Mouse (Mus musculus): Measurements from ENCODE around the gene 4930516K23Rik.

The 4930516K23Rik gene

DNA sequence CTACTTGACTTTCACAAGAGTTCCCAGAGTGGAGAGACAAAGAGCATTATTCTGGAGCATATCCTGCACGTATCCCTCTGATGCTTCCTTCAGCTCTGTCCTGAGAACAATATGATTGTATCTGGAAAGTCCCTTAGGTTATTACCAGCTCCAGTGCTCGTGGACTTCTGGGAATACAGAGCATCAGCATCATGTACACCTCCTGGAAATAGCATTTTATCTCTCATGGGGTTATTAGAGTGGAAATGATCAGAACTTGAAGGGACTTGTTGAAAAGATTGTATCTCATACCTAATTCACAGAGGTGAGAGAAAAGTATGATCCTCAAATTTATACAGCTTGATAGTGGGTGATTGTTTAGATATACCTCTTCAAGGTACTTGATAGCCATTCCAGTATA lies at the start of gene 4930516K23Rik:
Gene 4930516K23Rik, minus strand, starts transcription at position 101 of the 400 bp plus-strand sequence.
- DNase-seq (ENCODE audit: low spot score) = no peak

DNA sequence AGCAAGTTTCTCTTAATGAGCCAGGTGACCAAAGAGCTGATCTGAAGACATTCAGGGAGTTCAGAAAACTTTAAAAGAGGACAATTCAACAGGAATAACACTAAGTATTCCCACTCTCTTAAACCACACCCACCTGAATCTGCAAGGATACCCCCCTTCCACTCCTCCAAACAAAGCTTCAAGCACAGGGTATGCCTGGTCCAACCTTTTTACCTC lies 43.4 kb upstream of the 4930516K23Rik start, which contains the start of gene Olfr646:
Gene Olfr646, plus strand, starts transcription at position 117 of the 216 bp plus-strand sequence.
- DNase-seq (ENCODE audit: low spot score) = no peak

DNA sequence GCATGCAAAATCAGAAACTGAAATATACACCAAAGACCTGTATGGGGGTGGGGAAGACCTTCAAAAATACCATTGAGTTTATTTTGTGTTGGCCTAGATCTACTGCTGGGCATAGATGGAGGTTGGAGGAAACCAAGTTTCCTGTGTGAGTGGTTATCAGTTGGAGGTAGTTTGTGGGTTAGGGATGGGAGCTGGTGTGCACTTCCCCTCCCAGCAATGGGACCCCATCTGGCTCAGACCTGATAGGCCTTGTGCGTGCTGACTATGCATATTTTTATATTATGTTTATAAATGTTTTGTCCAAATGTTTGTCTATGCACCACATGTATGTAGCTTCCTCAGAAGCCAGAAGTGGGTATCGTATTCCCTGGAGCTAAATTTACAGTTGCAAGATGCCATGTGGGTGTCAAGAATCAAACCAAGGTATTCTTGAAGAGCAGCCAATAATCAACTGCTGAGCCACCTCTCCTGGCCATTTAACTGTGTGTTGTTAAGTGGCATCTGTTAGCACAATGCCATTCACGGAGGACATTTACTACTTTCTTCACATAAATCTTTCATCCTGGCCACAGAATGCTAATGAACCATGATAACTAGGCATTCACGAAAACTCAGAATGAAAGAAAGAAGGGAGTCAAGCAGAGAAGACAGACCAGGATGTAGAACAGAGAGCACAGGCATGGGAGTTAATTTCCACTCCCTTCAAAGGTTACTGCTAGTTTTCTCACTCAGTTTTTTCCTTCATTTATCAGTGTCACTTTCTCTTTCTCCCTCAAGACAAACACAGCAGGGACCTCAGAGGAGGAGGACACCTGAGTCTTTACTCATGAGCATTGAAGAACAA lies 42.9 kb upstream of the 4930516K23Rik start:
- DNase-seq (ENCODE audit: low spot score) = no peak

DNA sequence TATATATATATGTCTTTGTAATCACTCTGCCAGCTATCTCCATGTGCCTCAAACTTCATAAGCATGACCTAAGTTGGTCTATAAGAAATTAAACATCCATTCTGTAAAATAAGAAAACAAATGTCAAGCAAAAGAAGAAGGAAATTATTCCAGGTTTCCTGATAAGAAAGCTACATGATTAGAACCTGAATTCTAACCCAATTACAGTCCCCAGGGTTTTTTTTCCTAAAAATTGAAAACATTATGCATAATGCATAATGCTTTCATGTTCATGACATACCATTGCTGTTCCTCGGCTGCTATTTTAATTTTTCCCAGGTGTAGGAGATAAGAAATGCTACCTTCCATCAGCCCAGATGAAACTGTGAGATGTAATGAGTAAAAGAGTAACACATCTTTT lies 24.1 kb upstream of the 4930516K23Rik start, which contains the start of gene Olfr645:
Gene Olfr645, minus strand, starts transcription at position 101 of the 400 bp plus-strand sequence.
- DNase-seq (ENCODE audit: low spot score) = no peak

DNA sequence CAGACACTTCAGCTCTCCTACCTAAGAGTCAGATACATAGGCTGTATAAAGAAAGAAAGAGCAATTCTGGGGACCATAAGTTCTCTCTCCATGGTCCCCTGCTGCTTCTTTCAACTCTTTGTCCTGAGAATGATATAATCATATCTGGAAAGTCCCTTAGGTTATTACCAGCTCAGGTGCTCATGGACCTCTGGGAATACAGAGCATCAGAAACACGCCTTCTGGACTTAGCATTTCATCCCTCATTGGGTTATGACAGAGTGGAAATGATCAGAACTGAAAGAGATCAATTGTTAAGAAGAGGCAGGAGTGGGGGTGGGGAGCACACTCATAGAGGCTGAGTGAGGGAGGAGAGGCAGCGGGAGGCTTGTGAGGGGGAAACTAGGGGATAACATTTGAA lies 10.5 kb upstream of the 4930516K23Rik start, which contains the start of gene Olfr644:
Gene Olfr644, minus strand, starts transcription at position 101 of the 400 bp plus-strand sequence.
- DNase-seq (ENCODE audit: low spot score) = no peak

DNA sequence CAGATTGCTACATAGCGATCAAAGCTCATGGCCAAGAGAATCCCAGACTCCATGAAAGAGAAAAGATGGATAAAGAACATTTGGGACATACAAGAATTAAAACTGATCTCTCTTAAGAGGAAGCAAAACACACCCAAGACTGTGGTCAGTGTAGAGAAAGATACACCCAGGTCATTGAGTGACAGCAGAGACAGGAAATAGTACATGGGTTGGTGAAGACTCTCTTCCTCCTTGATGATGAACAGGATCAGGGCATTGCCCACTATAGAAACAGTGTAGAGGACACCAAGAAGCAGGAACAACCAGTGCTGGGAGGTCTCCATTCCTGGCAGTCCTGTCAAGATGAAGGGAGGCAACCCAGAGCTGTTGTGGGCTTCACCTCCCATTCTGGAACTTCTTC lies 2.0 kb downstream of the 4930516K23Rik start:
- DNase-seq (ENCODE audit: low spot score) = no peak

DNA sequence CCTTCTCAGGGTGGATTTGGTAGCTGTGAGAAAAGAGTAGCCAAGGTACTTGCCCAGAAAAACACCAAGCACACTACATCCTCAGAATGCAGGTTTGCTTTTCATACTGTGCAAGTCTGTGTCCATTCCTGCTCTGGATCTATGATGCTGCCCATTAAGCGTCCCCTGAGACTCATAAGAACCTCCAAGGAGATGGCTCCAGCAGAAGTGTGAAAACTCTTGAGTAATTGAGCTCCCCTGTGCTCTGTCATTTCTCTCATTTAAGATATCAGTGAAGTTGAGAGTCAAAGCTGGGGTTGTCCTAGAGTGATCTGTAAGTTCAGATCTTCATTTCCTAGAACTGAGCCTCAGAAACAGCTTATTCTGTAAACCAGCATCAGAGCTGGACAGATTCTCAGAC lies 8.7 kb downstream of the 4930516K23Rik start, which contains the start of gene Olfr642:
Gene Olfr642, minus strand, starts transcription at position 101 of the 400 bp plus-strand sequence.
- DNase-seq (ENCODE audit: low spot score) = no peak

DNA sequence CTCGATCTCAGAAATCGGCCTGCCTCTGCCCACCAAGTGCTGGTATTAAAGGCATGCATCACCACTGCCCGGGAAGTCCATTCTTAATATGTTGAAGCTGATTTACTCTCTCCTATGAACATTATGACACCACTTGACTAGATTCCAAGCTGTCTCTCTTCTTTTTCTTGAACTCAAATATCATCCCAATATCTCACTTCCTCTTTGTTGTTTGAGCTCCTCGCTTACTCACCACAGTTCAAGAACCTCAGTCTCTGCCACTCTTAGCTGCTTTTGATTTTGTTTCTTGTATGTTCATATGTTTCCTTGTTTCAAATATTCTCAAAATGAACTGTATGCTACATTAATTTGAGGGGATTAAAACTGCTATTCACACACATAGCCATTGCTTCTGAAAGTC lies 10.5 kb downstream of the 4930516K23Rik start:
- DNase-seq (ENCODE audit: low spot score) = no peak

DNA sequence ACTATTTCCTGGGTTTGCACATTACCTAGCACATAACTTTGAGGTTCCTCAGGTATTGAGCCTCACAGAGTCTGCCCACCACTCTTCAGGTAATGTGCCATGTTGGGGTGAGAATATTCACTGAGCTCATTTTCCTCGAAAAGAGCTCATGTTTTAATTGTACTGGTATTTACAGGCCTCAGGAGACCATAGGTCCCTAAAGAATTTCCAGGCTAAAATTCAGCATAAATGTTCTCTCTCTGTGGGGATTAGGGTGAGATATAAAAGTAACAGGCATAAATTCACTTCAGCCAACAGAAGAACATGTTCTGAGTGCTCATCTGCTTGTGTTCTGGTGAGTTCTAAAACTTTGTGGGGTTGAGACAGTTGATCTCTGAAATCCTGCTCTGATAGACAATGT lies 26.1 kb downstream of the 4930516K23Rik start, which contains the start of gene Olfr641:
Gene Olfr641, plus strand, starts transcription at position 301 of the 400 bp plus-strand sequence.
- no peak for DNase-seq (ENCODE audit: low spot score)

DNA sequence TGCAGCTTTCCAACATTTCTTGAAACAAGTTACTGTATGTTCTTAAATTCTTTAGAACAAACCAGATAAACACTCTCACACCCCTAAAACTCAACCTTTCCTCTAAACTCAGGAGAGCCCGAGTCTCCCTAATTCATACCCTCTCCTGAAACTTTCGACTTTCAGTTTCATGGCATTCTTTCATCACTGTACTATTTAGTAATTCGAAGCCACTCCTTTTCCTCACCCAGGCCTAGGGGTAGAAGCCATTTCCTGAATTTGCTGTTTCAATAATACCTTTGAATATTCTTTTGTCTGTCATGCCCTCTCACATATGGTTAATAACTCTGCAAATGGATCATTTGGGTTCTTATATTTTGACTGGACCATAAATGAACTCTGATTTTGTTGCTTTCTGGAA lies 34.3 kb downstream of the 4930516K23Rik start:
- DNase-seq (ENCODE audit: low spot score) = no peak

DNA sequence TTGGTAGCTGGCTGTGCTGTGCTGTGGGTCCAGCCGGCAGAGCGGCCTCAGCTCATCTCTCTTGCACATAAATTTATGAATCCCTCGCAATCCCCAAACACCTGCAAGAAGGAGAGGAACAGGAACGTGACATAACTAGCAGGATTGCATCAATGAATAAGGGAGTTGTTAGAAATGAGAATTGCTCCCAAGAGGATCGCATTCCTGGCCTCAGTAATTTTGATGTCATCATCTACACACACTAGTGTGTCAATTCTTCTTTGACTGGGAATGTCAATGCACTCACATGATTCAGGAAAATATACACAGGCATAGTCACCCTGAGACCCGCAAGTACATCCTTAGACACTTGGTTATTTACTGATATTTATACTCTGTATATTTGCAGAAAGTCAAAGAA lies 35.8 kb downstream of the 4930516K23Rik start, which contains the start of gene Olfr640:
Gene Olfr640, minus strand, starts transcription at position 101 of the 400 bp plus-strand sequence.
- DNase-seq (ENCODE audit: low spot score) = no peak

DNA sequence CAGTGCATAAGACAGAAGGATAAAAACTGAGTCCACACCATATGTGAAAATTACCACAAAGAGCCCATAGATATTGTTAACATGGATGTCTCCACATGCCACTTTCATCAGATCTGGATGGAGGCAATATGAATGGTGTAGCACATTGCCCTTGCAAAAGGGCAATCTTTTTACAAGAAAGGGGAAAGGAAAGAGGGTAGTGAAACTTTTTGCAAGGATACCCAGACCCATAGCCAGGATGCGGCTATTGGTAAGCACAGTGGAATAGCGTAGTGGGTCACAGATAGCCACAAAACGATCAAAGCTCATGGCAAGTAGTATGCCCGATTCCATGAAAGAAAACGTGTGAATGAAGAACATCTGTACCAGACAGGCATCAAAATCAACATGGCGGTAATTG lies 39.6 kb downstream of the 4930516K23Rik start:
- no peak for DNase-seq (ENCODE audit: low spot score)

DNA sequence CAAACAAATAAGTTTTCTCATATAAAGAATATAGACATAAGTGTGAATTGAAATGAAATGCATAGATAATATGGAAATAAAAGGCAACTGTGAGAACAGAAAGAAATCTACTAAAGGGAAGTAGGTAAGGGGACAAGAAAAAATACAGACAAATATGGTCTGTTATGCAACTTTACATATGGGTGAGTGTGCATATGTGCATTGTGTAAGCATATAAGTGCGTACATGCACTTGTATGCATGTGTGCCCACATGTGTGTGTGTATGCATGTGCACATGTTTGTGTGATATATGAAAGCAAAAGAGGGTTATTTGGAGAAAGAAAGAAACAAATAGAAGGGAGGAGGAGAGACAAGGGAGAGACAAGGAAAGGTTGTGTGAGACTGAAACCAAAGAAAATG lies 42.3 kb downstream of the 4930516K23Rik start:
- DNase-seq (ENCODE audit: low spot score) = no peak

DNA sequence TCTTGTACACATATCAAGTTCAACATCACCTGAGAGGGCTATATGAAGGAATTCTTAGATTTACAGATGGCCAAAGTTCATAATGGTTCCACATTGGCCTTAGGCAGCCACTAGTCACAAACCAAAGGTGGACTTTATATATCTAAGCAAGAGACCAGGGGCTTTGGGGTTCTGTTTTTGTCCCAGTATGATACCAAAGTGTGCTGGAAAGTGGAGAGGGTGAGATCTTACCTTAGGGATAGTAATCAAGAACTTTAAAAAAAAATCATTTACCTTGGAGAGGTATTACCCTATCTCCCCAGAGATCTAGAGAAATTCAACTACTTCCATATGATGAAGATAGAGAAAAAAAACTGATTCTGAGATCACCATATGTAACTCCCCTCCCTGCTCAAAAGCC lies 44.0 kb downstream of the 4930516K23Rik start, which contains the start of gene Olfr639:
Gene Olfr639, minus strand, starts transcription at position 101 of the 400 bp plus-strand sequence.
- DNase-seq (ENCODE audit: low spot score) = no peak

Measured in testis, postnatal 10 days (tissue).